Mouse (Mus musculus): ENCODE measurements at regions not wholly inside any gene's neighbourhood (a gene's known extent, or its start where the extent isn't known, plus 50 kb on each side); places are given as distances from the start of the nearest gene placed in this dataset.

DNA sequence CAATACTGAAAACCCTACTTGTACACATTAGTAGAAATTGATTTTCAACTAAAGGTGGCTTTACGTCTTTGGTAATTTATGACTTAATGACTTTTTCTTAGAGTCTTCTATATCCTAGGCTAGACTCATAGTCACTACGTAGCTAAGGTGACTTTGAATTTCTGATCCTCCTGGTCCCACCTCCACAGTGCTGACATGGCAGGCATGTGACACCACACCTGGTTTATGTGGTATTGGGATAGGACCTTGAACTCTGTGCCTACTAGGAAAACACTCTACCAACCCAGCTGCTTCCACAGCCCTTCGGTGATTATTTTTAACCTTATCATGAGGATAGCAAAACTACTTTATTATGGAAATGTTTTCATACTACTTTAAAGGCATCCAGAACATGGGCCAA lies 51.5 kb upstream of the D7Ertd443e start:
- no peak for DNase-seq (ENCODE audit: low read depth, low spot score)

GRCm38 (mm10) chr7:134439281-134439680 lies 53.8 kb upstream of the D7Ertd443e start:
- no peaks in the 10 kb centered on the region for H3K36me3 ChIP-seq (ENCODE audit: control insufficient read depth in 1 of 2, insufficient read depth in 2 of 2, low read length in 2 of 2)
- H3K27me3 ChIP-seq (ENCODE audit: control insufficient read depth in 1 of 2, insufficient read depth in 2 of 2, low read length in 2 of 2), result no peaks in the 10 kb centered on the region
- no peak overlapping the region for H3K9ac ChIP-seq (ENCODE audit: control insufficient read depth, low read depth, low read length, poor library complexity, severe bottlenecking)
- no peak overlapping the region for H3K4me3 ChIP-seq (ENCODE audit: control insufficient read depth in 1 of 2, insufficient read depth in 1 of 2, low read depth in 2 of 2, low read length in 2 of 2)
- DNase-seq (ENCODE audit: low read depth, low spot score), result no peak
- H3K79me2 ChIP-seq (ENCODE audit: control insufficient read depth, insufficient read depth, low read length, poor library complexity), result no peaks in the 10 kb centered on the region
- H3K9me3 ChIP-seq (replicated peaks; ENCODE audit: insufficient read depth, low read length), result no peaks in the 10 kb centered on the region
- no peak overlapping the region for H3K27ac ChIP-seq (ENCODE audit: control insufficient read depth, low read depth, low read length)
- TF ChIP-seq EP300 (IDR thresholded peaks at IDR 0.05; ENCODE audit: low read depth in 1 of 2, low read length in 2 of 2), result no peak
- TF ChIP-seq POLR2A (IDR thresholded peaks at IDR 0.05; ENCODE audit: control insufficient read depth in 1 of 2, insufficient read depth in 1 of 2, low read depth in 1 of 2, low read length in 2 of 2, poor library complexity in 1 of 2), result no peak
- TF ChIP-seq USF2 (IDR thresholded peaks at IDR 0.05; ENCODE audit: borderline replicate concordance in 1 of 2, insufficient read depth in 1 of 2, low read depth in 1 of 2, low read length in 2 of 2), result no peak
- no peak for TF ChIP-seq GABPA (IDR thresholded peaks at IDR 0.05; ENCODE audit: low read depth, low read length)
- TF ChIP-seq NRF1 (IDR thresholded peaks at IDR 0.05; ENCODE audit: insufficient read depth, low read depth, low read length, poor library complexity, severe bottlenecking), result no peak
- no peaks in the 10 kb centered on the region for H3K4me1 ChIP-seq (ENCODE audit: control insufficient read depth in 1 of 2, insufficient read depth in 2 of 2, low read length in 2 of 2)

More for the DNA sequence above, 51.5 kb upstream of the D7Ertd443e start:
- H3K9ac ChIP-seq (ENCODE audit: control insufficient read depth, low read depth, low read length, poor library complexity, severe bottlenecking), result no peak overlapping the region
- H3K4me1 ChIP-seq (ENCODE audit: control insufficient read depth in 1 of 2, insufficient read depth in 2 of 2, low read length in 2 of 2), result no peaks in the 10 kb centered on the region
- TF ChIP-seq POLR2A (IDR thresholded peaks at IDR 0.05; ENCODE audit: control insufficient read depth in 1 of 2, insufficient read depth in 1 of 2, low read depth in 1 of 2, low read length in 2 of 2, poor library complexity in 1 of 2) (no peak), TCF12 (IDR thresholded peaks at IDR 0.05; ENCODE audit: low read depth, low read length) (no peak), ZNF384 (IDR thresholded peaks at IDR 0.05; ENCODE audit: low read depth, low read length) (no peak), ZMIZ1 (IDR thresholded peaks at IDR 0.05; ENCODE audit: low read depth, low read length) (no peak), BHLHE40 (IDR thresholded peaks at IDR 0.05; ENCODE audit: borderline replicate concordance, low read depth, low read length) (no peak), HCFC1 (IDR thresholded peaks at IDR 0.05; ENCODE audit: low read depth, low read length) (no peak)
- no peaks in the 10 kb centered on the region for H3K36me3 ChIP-seq (ENCODE audit: control insufficient read depth in 1 of 2, insufficient read depth in 2 of 2, low read length in 2 of 2)
- H3K79me2 ChIP-seq (ENCODE audit: control insufficient read depth, insufficient read depth, low read length, poor library complexity), result no peaks in the 10 kb centered on the region
- no peaks in the 10 kb centered on the region for H3K9me3 ChIP-seq (replicated peaks; ENCODE audit: insufficient read depth, low read length)
- H3K27ac ChIP-seq (ENCODE audit: control insufficient read depth, low read depth, low read length), result no peak overlapping the region
- H3K4me3 ChIP-seq (ENCODE audit: control insufficient read depth in 1 of 2, insufficient read depth in 1 of 2, low read depth in 2 of 2, low read length in 2 of 2), result no peak overlapping the region
- H3K27me3 ChIP-seq (ENCODE audit: control insufficient read depth in 1 of 2, insufficient read depth in 2 of 2, low read length in 2 of 2), result no peaks in the 10 kb centered on the region

DNA sequence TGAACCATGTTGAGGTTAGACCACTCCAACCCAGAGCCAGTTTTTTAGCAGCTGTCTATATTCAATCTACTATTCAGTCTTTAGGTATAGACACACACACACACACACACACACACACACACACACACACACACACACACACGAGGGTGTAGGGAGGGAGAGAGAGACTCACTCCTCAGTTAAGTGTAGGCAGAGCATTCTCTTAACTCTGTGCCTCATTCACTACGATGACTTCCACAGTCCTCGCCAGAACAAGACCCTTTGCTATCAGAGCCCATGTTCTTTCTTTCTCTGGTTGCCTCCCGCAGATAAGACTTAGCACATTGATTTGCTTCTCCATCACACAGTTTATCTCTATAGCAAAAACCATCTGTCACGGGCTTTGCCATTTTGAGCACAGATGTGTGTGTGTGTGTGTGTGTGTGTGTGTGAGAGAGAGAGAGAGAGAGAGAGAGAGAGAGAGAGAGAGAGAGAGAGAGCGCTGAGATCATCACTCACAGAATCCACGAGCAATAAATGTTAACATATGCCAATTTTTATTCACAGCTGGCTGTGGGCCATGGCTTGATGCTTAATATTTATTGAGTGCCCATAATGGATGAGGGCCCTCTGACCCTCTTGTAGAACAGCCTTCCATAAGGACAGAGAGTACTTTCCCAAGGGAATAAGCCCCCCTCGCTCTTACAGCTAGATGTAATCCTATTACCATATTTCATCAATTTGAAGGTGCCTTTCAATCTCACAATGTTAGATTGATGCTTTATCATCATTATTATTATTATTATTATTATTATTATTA lies 59.7 kb upstream of the D7Ertd443e start:
- Histone ChIP-seq H3K9ac (ENCODE audit: control insufficient read depth, low read depth, low read length, poor library complexity, severe bottlenecking) (no peak overlapping the region), H3K79me2 (ENCODE audit: control insufficient read depth, insufficient read depth, low read length, poor library complexity) (no peaks in the 10 kb centered on the region), H3K27ac (ENCODE audit: control insufficient read depth, low read depth, low read length) (no peak overlapping the region), H3K36me3 (ENCODE audit: control insufficient read depth in 1 of 2, insufficient read depth in 2 of 2, low read length in 2 of 2) (no peaks in the 10 kb centered on the region), H3K27me3 (ENCODE audit: control insufficient read depth in 1 of 2, insufficient read depth in 2 of 2, low read length in 2 of 2) (no peaks in the 10 kb centered on the region), H3K4me1 (ENCODE audit: control insufficient read depth in 1 of 2, insufficient read depth in 2 of 2, low read length in 2 of 2) (no peaks in the 10 kb centered on the region), H3K4me3 (ENCODE audit: control insufficient read depth in 1 of 2, insufficient read depth in 1 of 2, low read depth in 2 of 2, low read length in 2 of 2) (no peak overlapping the region), H3K9me3 (replicated peaks; ENCODE audit: insufficient read depth, low read length) (no peaks in the 10 kb centered on the region)
- DNase-seq (ENCODE audit: low read depth, low spot score), result no peak
- no peak for TF ChIP-seq CHD2 (IDR thresholded peaks at IDR 0.05; ENCODE audit: low read length)
- no peak for TF ChIP-seq E2F4 (IDR thresholded peaks at IDR 0.05; ENCODE audit: borderline replicate concordance, low read depth, low read length)
- no peak for TF ChIP-seq MYB (IDR thresholded peaks at IDR 0.05; ENCODE audit: low read depth, low read length)
- TF ChIP-seq RAD21 (IDR thresholded peaks at IDR 0.05; ENCODE audit: low read depth, low read length), result no peak
- no peak for TF ChIP-seq USF2 (IDR thresholded peaks at IDR 0.05; ENCODE audit: borderline replicate concordance in 1 of 2, insufficient read depth in 1 of 2, low read depth in 1 of 2, low read length in 2 of 2)
- TF ChIP-seq GATA1 (IDR thresholded peaks at IDR 0.05; ENCODE audit: low read depth, low read length), result no peak
- no peak for TF ChIP-seq EP300 (IDR thresholded peaks at IDR 0.05; ENCODE audit: low read depth in 1 of 2, low read length in 2 of 2)
- no peak for TF ChIP-seq MXI1 (IDR thresholded peaks at IDR 0.05; ENCODE audit: low read depth, low read length)
- TF ChIP-seq USF1 (IDR thresholded peaks at IDR 0.05; ENCODE audit: low read depth, low read length), result no peak
- no peak for TF ChIP-seq POLR2A (IDR thresholded peaks at IDR 0.05; ENCODE audit: control insufficient read depth in 1 of 2, insufficient read depth in 1 of 2, low read depth in 1 of 2, low read length in 2 of 2, poor library complexity in 1 of 2)
- no peak for TF ChIP-seq MAFK (IDR thresholded peaks at IDR 0.05; ENCODE audit: borderline replicate concordance, low read depth, low read length)
- no peak for TF ChIP-seq ETS1 (IDR thresholded peaks at IDR 0.05; ENCODE audit: low read depth, low read length)
- no peak for TF ChIP-seq HCFC1 (IDR thresholded peaks at IDR 0.05; ENCODE audit: low read depth, low read length)
- no peak for TF ChIP-seq POLR2AphosphoS2 (IDR thresholded peaks at IDR 0.05; ENCODE audit: low read length)
